18 mouse cellular contexts compared by ENCODE assay signal in the genomic region with DNA sequence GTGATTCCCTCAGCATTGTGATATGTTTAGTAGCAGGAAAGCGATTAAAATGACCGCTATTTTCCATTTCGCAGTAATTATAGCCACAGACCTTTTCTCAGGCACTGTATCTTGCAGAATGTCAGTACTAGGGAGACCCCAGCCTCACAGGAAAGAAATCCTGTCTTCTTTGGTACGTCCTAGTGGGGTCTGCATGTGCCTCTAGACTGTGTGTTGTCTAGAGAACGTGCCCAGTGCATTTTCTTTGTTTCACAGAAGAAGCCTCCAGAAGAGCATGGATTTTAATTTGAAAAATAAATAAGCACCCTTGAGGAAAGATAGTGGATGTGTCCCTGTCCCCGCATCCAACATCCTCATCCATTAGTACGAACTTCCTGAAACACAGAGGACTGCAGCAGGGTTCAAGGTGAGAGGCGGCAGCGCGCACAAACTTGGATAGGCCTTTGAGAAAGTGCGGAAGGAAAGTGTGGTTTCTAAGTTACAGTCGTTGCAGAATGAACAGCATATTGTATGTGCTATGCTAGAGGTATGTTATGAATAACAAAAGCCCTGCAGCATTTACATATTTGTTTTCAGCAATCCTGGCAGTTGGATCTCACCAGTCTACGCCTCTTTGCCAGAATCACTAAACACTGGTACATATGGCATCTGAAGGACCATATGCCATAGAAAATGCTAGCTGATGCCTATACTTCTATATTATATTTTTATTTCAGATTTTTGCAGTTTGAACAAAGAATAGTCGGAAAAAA. TPM values are rescaled to one million over a fixed set of nuclear protein-coding genes. Genes with fewer than 3 reads are reported as not detected.
DNase-seq lines count a peak whose midpoint lies in the region; ATAC-seq lines count a peak whose summit lies in the region.
"Had no signal": no experiment of that assay in that cellular context is flagged by ENCODE, and none has a peak within 500 bp of the region (broad histone marks: within the 10 kb centered on the region; RNA-seq: fewer than 3 reads in every experiment).

No protein-coding gene starts in this region.

- no peaks in the 10 kb centered on the region for H3K9me3 ChIP-seq in forebrain, embryonic 14.5 days (replicated peaks; ENCODE audit: control insufficient read depth, low read length)
- no peaks in the 10 kb centered on the region for H3K9me3 ChIP-seq in midbrain, embryonic 15.5 days
- H3K9me3 ChIP-seq: heart, embryonic 10.5 days; lung, embryonic 15.5 days had no signal

- WGBS in forebrain, embryonic 14.5 days, result 66% methylated on average over 14 of the region's 14 CpGs
- WGBS in midbrain, embryonic 15.5 days, result 68% methylated on average over 14 of the region's 14 CpGs

- ATAC-seq in forebrain, embryonic 14.5 days, result peak; percentile 94
- ATAC-seq in midbrain, embryonic 15.5 days (replicated peaks), result peak; percentile 70
- no peak for ATAC-seq in erythroblast, adult 5-6 weeks (replicated peaks; ENCODE audit: low FRiP score, poor library complexity, severe bottlenecking)
- ATAC-seq: activated CD4-positive, CD25-positive, alpha-beta regulatory T cell, adult 4 months; intestine, postnatal 0 days had no signal

- DNase-seq in layer of hippocampus, adult 11-12 months (ENCODE audit: low spot score), result peak; percentile 15
- no peak for DNase-seq in layer of hippocampus, postnatal 25 days (ENCODE audit: extremely low spot score in 1 of 2, low spot score in 1 of 2)
- DNase-seq in brain, adult 2 months (ENCODE audit: low read depth, low spot score), result peak; percentile 62
- DNase-seq in forebrain, embryonic 14.5 days (ENCODE audit: low spot score), result peak; percentile 90
- DNase-seq in cerebellum, postnatal 4 days (ENCODE audit: low spot score in 2 of 2), result no peak
- DNase-seq: cerebellum, adult 18-20 months; gastrocnemius, postnatal 14 days; kidney, postnatal 14 days had no signal

- H3K36me3 ChIP-seq in forebrain, embryonic 14.5 days (ENCODE audit: control insufficient read depth, insufficient read depth, low read length), result no peaks in the 10 kb centered on the region
- H3K36me3 ChIP-seq in midbrain, embryonic 15.5 days (replicated peaks), result no peaks in the 10 kb centered on the region
- H3K36me3 ChIP-seq: heart, embryonic 10.5 days; lung, embryonic 15.5 days had no signal

- H3K9ac ChIP-seq in forebrain, embryonic 14.5 days (ENCODE audit: low read length), result no peak overlapping the region
- no peak overlapping the region for H3K9ac ChIP-seq in midbrain, embryonic 15.5 days
- H3K9ac ChIP-seq: lung, embryonic 15.5 days had no signal

- no peak overlapping the region for H3K4me2 ChIP-seq in forebrain, embryonic 14.5 days (ENCODE audit: low read length)
- H3K4me2 ChIP-seq in midbrain, embryonic 15.5 days, result no peak overlapping the region
- H3K4me2 ChIP-seq: lung, embryonic 15.5 days had no signal

- H3K27ac ChIP-seq in forebrain, embryonic 14.5 days (ENCODE audit: low read depth, low read length), result peak overlapping the region; percentile 69; the same call in 1 of the 2 replicates
- no peak overlapping the region for H3K27ac ChIP-seq in midbrain, embryonic 15.5 days
- H3K27ac ChIP-seq: heart, embryonic 10.5 days; lung, embryonic 15.5 days; stomach, postnatal 0 days had no signal

- peaks cover 7% of the 10 kb centered on the region for H3K4me1 ChIP-seq in forebrain, embryonic 14.5 days (ENCODE audit: control insufficient read depth, insufficient read depth, low read length)
- H3K4me1 ChIP-seq in midbrain, embryonic 15.5 days, result peaks cover 11% of the 10 kb centered on the region
- H3K4me1 ChIP-seq: lung, embryonic 15.5 days had no signal

- no peaks in the 10 kb centered on the region for H3K27me3 ChIP-seq in forebrain, embryonic 14.5 days (replicated peaks; ENCODE audit: control insufficient read depth, insufficient read depth, low read length)
- H3K27me3 ChIP-seq in midbrain, embryonic 15.5 days (replicated peaks), result no peaks in the 10 kb centered on the region
- H3K27me3 ChIP-seq: lung, embryonic 15.5 days had no signal

- H3K4me3 ChIP-seq in forebrain, embryonic 14.5 days (ENCODE audit: low read depth, low read length), result no peak overlapping the region
- no peak overlapping the region for H3K4me3 ChIP-seq in midbrain, embryonic 15.5 days
- H3K4me3 ChIP-seq: erythroblast, embryonic 14.5 days; heart, embryonic 10.5 days; lung, embryonic 15.5 days had no signal

RNA-seq across cellular contexts. Expression of a gene that starts 28.3 kb away (rescaled TPM):
- total RNA-seq in layer of hippocampus, postnatal 25 days (2021), result 10 to 100 TPM; 79.4 to 82.4 TPM
- 5.0 and 6.7 TPM in 2 replicates for polyA plus RNA-seq in forebrain, embryonic 14.5 days (2014; fragmentation: Nextera tagmentation; extraction: Ambion mirVana)
- polyA plus RNA-seq in midbrain, embryonic 15.5 days (2015; fragmentation: Nextera tagmentation; extraction: Ambion mirVana), result 2.1 and 2.6 TPM in 2 replicates
- not detected in 2 replicates for total RNA-seq in erythroblast, adult 5-6 weeks (2015; ENCODE audit: low replicate concordance)
- not detected in 2 replicates for total RNA-seq in erythroblast, adult 5-6 weeks (2017; ENCODE audit: low replicate concordance)
- total RNA-seq: liver, adult 2 months; megakaryocyte progenitor cell, adult 5-6 weeks had no signal
- polyA plus RNA-seq: activated CD4-positive, CD25-positive, alpha-beta regulatory T cell, adult 4 months; heart, embryonic 10.5 days; liver, adult 2 months had no signal

Comparison
In these comparisons a context has a peak if more than half of its experiments do, and no peak if none do; other contexts are left out.
1. DNase-seq: peak in layer of hippocampus, adult 11-12 months (single experiment), brain, adult 2 months (single experiment) and forebrain, embryonic 14.5 days (single experiment); none in layer of hippocampus, postnatal 25 days (0 of 2) and cerebellum, postnatal 4 days (0 of 2).
2. RNA of a gene that starts 28.3 kb away (total RNA-seq): 79.4 to 82.4 TPM in layer of hippocampus, postnatal 25 days; not detected in erythroblast, adult 5-6 weeks; every median in the first group is over 10 times any median in the second.